Mouse (Mus musculus): ENCODE data around the gene Sort1. TPM values are rescaled to one million over a fixed set of nuclear protein-coding genes. Genes with fewer than 3 reads are reported as not detected.

Sort1 gene
- polyA plus RNA-seq, 1 experiment = 6.0 TPM

GRCm38 (mm10) chr3:108282401-108283240 is 1.3 kb upstream of the Sort1 start:
- no peak for TF ChIP-seq POLR2A (IDR thresholded peaks at IDR 0.05; ENCODE audit: insufficient read length, low read depth)
- peaks cover 4% of the 10 kb centered on the region for H3K36me3 ChIP-seq (ENCODE audit: control insufficient read depth, insufficient read depth)
- H3K27me3 ChIP-seq (ENCODE audit: control insufficient read depth, insufficient read depth, insufficient read length) = peaks cover 15% of the 10 kb centered on the region
- no peak overlapping the region for H3ac ChIP-seq (ENCODE audit: control insufficient read depth, insufficient read length)
- peak overlapping the region; percentile 22 for H3K4me3 ChIP-seq
- H3K4me2 ChIP-seq (ENCODE audit: low read depth) = no peak overlapping the region
- H3K79me2 ChIP-seq (ENCODE audit: control insufficient read depth, insufficient read depth) = no peaks in the 10 kb centered on the region

- H3K79me2 ChIP-seq (ENCODE audit: control insufficient read depth, insufficient read depth) = no peaks in the 10 kb centered on the region
- H3K4me3 ChIP-seq = peak overlapping the region; percentile 22
- H3ac ChIP-seq (ENCODE audit: control insufficient read depth, insufficient read length) = no peak overlapping the region
- H3K27me3 ChIP-seq (ENCODE audit: control insufficient read depth, insufficient read depth, insufficient read length) = peaks cover 20% of the 10 kb centered on the region
- no peaks in the 10 kb centered on the region for H3K36me3 ChIP-seq (ENCODE audit: control insufficient read depth, insufficient read depth)
- peak overlapping the region; percentile 85 for H3K4me2 ChIP-seq (ENCODE audit: low read depth)
- TF ChIP-seq USF1 (IDR thresholded peaks at IDR 0.05; ENCODE audit: low read depth) (no peak), MAX (IDR thresholded peaks at IDR 0.05; ENCODE audit: low read depth) (no peak), POLR2A (IDR thresholded peaks at IDR 0.05; ENCODE audit: insufficient read length, low read depth) (no peak), POLR2AphosphoS2 (IDR thresholded peaks at IDR 0.05; ENCODE audit: insufficient read length, low read depth) (no peak), E2F4 (IDR thresholded peaks at IDR 0.05; ENCODE audit: insufficient read depth) (no peak), REST (IDR thresholded peaks at IDR 0.05; ENCODE audit: insufficient read depth, insufficient read length) (no peak), TCF12 (IDR thresholded peaks at IDR 0.05; ENCODE audit: insufficient read depth, poor library complexity, severe bottlenecking) (no peak), TCF3 (IDR thresholded peaks at IDR 0.05; ENCODE audit: insufficient read length, low read depth) (no peak), SRF (IDR thresholded peaks at IDR 0.05; ENCODE audit: control insufficient read depth, insufficient read length, low read depth) (no peak), MYOG (IDR thresholded peaks at IDR 0.05; ENCODE audit: control insufficient read depth in 1 of 3, insufficient read depth in 1 of 3, insufficient read length in 2 of 3, low read depth in 2 of 3) (no peak), MYOD1 (IDR thresholded peaks at IDR 0.05; ENCODE audit: control insufficient read depth in 1 of 3, insufficient read length in 2 of 3, low read depth in 2 of 3) (no peak), CEBPB (IDR thresholded peaks at IDR 0.05; ENCODE audit: insufficient read depth, poor library complexity, severe bottlenecking) (no peak)
Observed at GRCm38 (mm10) chr3:108283241-108283561, 681 bp upstream of the Sort1 start.

- Histone ChIP-seq H3K79me2 (ENCODE audit: control insufficient read depth, insufficient read depth) (no peaks in the 10 kb centered on the region), H3K36me3 (ENCODE audit: control insufficient read depth, insufficient read depth) (no peaks in the 10 kb centered on the region), H3K27me3 (ENCODE audit: control insufficient read depth, insufficient read depth, insufficient read length) (peaks cover 29% of the 10 kb centered on the region), H3K4me2 (ENCODE audit: low read depth) (peak overlapping the region; percentile 36), H3ac (ENCODE audit: control insufficient read depth, insufficient read length) (no peak overlapping the region), H3K4me3 (no peak overlapping the region)
- TF ChIP-seq REST (IDR thresholded peaks at IDR 0.05; ENCODE audit: insufficient read depth, insufficient read length) = no peak
- TF ChIP-seq POLR2AphosphoS2 (IDR thresholded peaks at IDR 0.05; ENCODE audit: insufficient read length, low read depth) = no peak
- no peak for TF ChIP-seq E2F4 (IDR thresholded peaks at IDR 0.05; ENCODE audit: insufficient read depth)
- TF ChIP-seq SRF (IDR thresholded peaks at IDR 0.05; ENCODE audit: control insufficient read depth, insufficient read length, low read depth) = no peak
- TF ChIP-seq MYOD1 (IDR thresholded peaks at IDR 0.05; ENCODE audit: control insufficient read depth in 1 of 3, insufficient read length in 2 of 3, low read depth in 2 of 3) = no peak
- no peak for TF ChIP-seq CEBPB (IDR thresholded peaks at IDR 0.05; ENCODE audit: insufficient read depth, poor library complexity, severe bottlenecking)
- no peak for TF ChIP-seq POLR2A (IDR thresholded peaks at IDR 0.05; ENCODE audit: insufficient read length, low read depth)
- no peak for TF ChIP-seq TCF12 (IDR thresholded peaks at IDR 0.05; ENCODE audit: insufficient read depth, poor library complexity, severe bottlenecking)
- TF ChIP-seq MAX (IDR thresholded peaks at IDR 0.05; ENCODE audit: low read depth) = no peak
- TF ChIP-seq TCF3 (IDR thresholded peaks at IDR 0.05; ENCODE audit: insufficient read length, low read depth) = no peak
- TF ChIP-seq USF1 (IDR thresholded peaks at IDR 0.05; ENCODE audit: low read depth) = no peak
- no peak for TF ChIP-seq MYOG (IDR thresholded peaks at IDR 0.05; ENCODE audit: control insufficient read depth in 1 of 3, insufficient read depth in 1 of 3, insufficient read length in 2 of 3, low read depth in 2 of 3)
Observed at GRCm38 (mm10) chr3:108285078-108285711, 1.3 kb downstream of the Sort1 start.

GRCm38 (mm10) chr3:108286671-108287439 is 3.0 kb downstream of the Sort1 start:
- H3K79me2 ChIP-seq (ENCODE audit: control insufficient read depth, insufficient read depth) = no peaks in the 10 kb centered on the region
- peaks cover 41% of the 10 kb centered on the region for H3K27me3 ChIP-seq (ENCODE audit: control insufficient read depth, insufficient read depth, insufficient read length)
- no peaks in the 10 kb centered on the region for H3K36me3 ChIP-seq (ENCODE audit: control insufficient read depth, insufficient read depth)
- H3K4me3 ChIP-seq = no peak overlapping the region
- no peak overlapping the region for H3ac ChIP-seq (ENCODE audit: control insufficient read depth, insufficient read length)
- H3K4me2 ChIP-seq (ENCODE audit: low read depth) = no peak overlapping the region
- TF ChIP-seq TCF3 (IDR thresholded peaks at IDR 0.05; ENCODE audit: insufficient read length, low read depth) = no peak
- TF ChIP-seq MAX (IDR thresholded peaks at IDR 0.05; ENCODE audit: low read depth) = no peak
- no peak for TF ChIP-seq E2F4 (IDR thresholded peaks at IDR 0.05; ENCODE audit: insufficient read depth)
- no peak for TF ChIP-seq USF1 (IDR thresholded peaks at IDR 0.05; ENCODE audit: low read depth)
- no peak for TF ChIP-seq REST (IDR thresholded peaks at IDR 0.05; ENCODE audit: insufficient read depth, insufficient read length)
- TF ChIP-seq SRF (IDR thresholded peaks at IDR 0.05; ENCODE audit: control insufficient read depth, insufficient read length, low read depth) = no peak
- no peak for TF ChIP-seq CEBPB (IDR thresholded peaks at IDR 0.05; ENCODE audit: insufficient read depth, poor library complexity, severe bottlenecking)
- no peak for TF ChIP-seq POLR2A (IDR thresholded peaks at IDR 0.05; ENCODE audit: insufficient read length, low read depth)
- TF ChIP-seq MYOD1 (IDR thresholded peaks at IDR 0.05; ENCODE audit: control insufficient read depth in 1 of 3, insufficient read length in 2 of 3, low read depth in 2 of 3) = no peak
- TF ChIP-seq TCF12 (IDR thresholded peaks at IDR 0.05; ENCODE audit: insufficient read depth, poor library complexity, severe bottlenecking) = no peak
- TF ChIP-seq MYOG (IDR thresholded peaks at IDR 0.05; ENCODE audit: control insufficient read depth in 1 of 3, insufficient read depth in 1 of 3, insufficient read length in 2 of 3, low read depth in 2 of 3) = no peak
- TF ChIP-seq POLR2AphosphoS2 (IDR thresholded peaks at IDR 0.05; ENCODE audit: insufficient read length, low read depth) = no peak

Measured in myocyte (in vitro differentiated cells).